Mouse (Mus musculus) G1E-ER4 (cell line): ENCODE results near the gene 3110040N11Rik. TPM values are rescaled to one million over a fixed set of nuclear protein-coding genes. Genes with fewer than 3 reads are reported as not detected.

Source experiments
- GATA1 ChIP-seq: IDR thresholded peaks from one replicate; pipeline ENCODE4 v1.8.0; 2012; ENCODE audit warnings: low read length, inconsistent platforms
- polyA plus RNA-seq: library from polyadenylated mRNA; stranded (reverse); fragments of >175 nt; gene quantifications from 2 replicates; pipeline ENCODE4 v1.2.3, GENCODE M21; 2012

Gene 3110040N11Rik
- polyA plus RNA-seq, 1 experiment, result 35.6 TPM

- no peak for TF ChIP-seq GATA1
These were observed 26.8 kb downstream of the 3110040N11Rik start, which contains the start of gene Ramac for GRCm38 (mm10) chr7:81762180-81763109. Gene Ramac, plus strand, starts transcription at chr7:81762925.

GRCm38 (mm10) chr7:81747956-81748355, 41.3 kb downstream of the 3110040N11Rik start:
- no peak for TF ChIP-seq GATA1

GRCm38 (mm10) chr7:81744145-81744544, 45.1 kb downstream of the 3110040N11Rik start:
- TF ChIP-seq GATA1, result no peak

GRCm38 (mm10) chr7:81740010-81740409, 49.3 kb downstream of the 3110040N11Rik start:
- no peak for TF ChIP-seq GATA1

GRCm38 (mm10) chr7:81738720-81739385, 50.4 kb downstream of the 3110040N11Rik start:
- TF ChIP-seq GATA1, result no peak

GRCm38 (mm10) chr7:81735300-81736048, 53.8 kb downstream of the 3110040N11Rik start:
- no peak for TF ChIP-seq GATA1

GRCm38 (mm10) chr7:81732183-81733089, 56.8 kb downstream of the 3110040N11Rik start:
- no peak for TF ChIP-seq GATA1

Other genes with a start within 250 kb of the 3110040N11Rik start
- gene Fsd2, start 222.5 kb downstream of the 3110040N11Rik start, polyA plus RNA-seq, result not detected in 2 replicates
- 30.4 and 33.1 TPM in 2 replicates for gene Whamm, start 218.2 kb downstream of the 3110040N11Rik start, polyA plus RNA-seq
- 44.8 and 58.1 TPM in 2 replicates for gene Homer2, start 82.0 kb downstream of the 3110040N11Rik start, polyA plus RNA-seq
- 18.7 and 33.8 TPM in 2 replicates for gene Ramac, start 26.6 kb downstream of the 3110040N11Rik start, polyA plus RNA-seq
- 22.0 and 34.1 TPM in 2 replicates for gene Btbd1, start 40.0 kb upstream of the 3110040N11Rik start, polyA plus RNA-seq
- gene Gm10160, start 66.3 kb upstream of the 3110040N11Rik start, polyA plus RNA-seq, result not detected in 2 replicates
- 0.02 TPM in 1 of 2 replicates, not detected in the other for gene Tm6sf1, start 69.5 kb upstream of the 3110040N11Rik start, polyA plus RNA-seq
- gene Hdgfl3, start 145.0 kb upstream of the 3110040N11Rik start, polyA plus RNA-seq, result not detected in 2 replicates
- gene Bnc1, start 202.8 kb upstream of the 3110040N11Rik start, polyA plus RNA-seq, result not detected in 2 replicates